ENCODE assay signal across 8 mouse cellular contexts in the genomic region with DNA sequence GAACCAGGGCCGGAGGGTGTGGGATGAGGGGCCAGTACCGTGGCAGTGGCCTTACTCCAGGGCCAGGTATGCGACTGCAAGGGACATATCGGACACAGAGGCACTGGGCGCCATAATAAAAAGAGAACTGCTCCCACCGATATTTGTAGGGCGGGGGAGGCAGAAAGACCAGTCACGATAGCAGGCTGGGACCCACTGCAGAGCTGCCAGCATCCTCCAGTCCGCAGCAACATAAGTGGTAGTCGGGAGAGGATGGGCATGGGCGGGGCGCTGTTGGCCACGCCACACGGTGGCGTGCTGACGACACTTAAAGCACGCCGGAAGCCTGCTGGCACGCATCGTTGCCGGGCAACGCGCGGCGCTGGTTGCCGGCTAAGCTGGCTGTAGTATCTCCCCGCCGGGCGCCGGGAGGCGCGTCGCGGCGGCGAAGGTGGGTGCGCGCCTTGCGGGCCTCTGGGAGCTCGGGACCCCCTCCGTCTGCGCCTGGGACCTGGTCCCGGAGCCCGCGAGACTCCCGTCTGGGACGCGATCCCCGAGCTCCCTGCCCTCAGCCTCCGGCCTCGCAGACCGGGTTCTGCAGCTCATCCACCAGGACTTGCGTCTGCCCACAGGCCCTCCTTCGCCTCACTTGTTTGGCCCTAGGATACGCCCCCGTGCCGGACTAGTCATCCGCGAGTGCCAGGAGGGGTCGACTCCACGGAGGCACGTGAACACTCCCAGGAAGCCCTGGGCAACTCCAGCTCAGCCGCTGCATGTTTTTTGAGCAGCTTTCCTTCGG. TPM values are rescaled to one million over a fixed set of nuclear protein-coding genes. Genes with fewer than 3 reads are reported as not detected.
DNase-seq lines count a peak whose midpoint lies in the region; ATAC-seq lines count a peak whose summit lies in the region.

A gene (plus strand): TSS at position 351 of the 778 bp plus-strand sequence.

- peak; percentile 95 for ATAC-seq in hindbrain, embryonic 16.5 days

- peak within 1 kb of the TSS; percentile 63 for H3K9ac ChIP-seq in hindbrain, embryonic 16.5 days (ENCODE audit: low read depth, low read length)

- peak within 1 kb of the TSS; percentile 88 for H3K4me2 ChIP-seq in hindbrain, embryonic 16.5 days (ENCODE audit: low read length)

- H3K9me3 ChIP-seq in hindbrain, embryonic 16.5 days (ENCODE audit: control insufficient read depth, low read length), result no peaks in the 10 kb centered on the region

- peak within 1 kb of the TSS; percentile 56 for H3K4me3 ChIP-seq in hindbrain, embryonic 16.5 days (ENCODE audit: low read length)
- peak within 1 kb of the TSS; percentile 44 for H3K4me3 ChIP-seq in macrophage (ENCODE audit: inconsistent target)

- WGBS in hindbrain, embryonic 16.5 days, result under 1% methylated on average over 64 of the region's 64 CpGs
- WGBS in macrophage (ENCODE audit: missing documents), result 3% methylated on average over 62 of the region's 64 CpGs

- peaks cover 17% of the 10 kb centered on the region for H3K4me1 ChIP-seq in hindbrain, embryonic 16.5 days (ENCODE audit: control insufficient read depth, insufficient read depth, low read depth, low read length)

- no peaks in the 10 kb centered on the region; the same call in 1 of the 2 replicates for H3K36me3 ChIP-seq in hindbrain, embryonic 16.5 days (ENCODE audit: control insufficient read depth, insufficient read depth, low read length)
- H3K36me3 ChIP-seq in macrophage (ENCODE audit: inconsistent target), result no peaks in the 10 kb centered on the region

- DNase-seq in R1 (ENCODE audit: low read depth, low spot score), result peak; percentile 93
- DNase-seq in cerebellum, postnatal 25 days, result peak; percentile 95 to 97
- peak; percentile 87 to 95 for DNase-seq in frontal cortex, postnatal 36 days (ENCODE audit: low spot score in 2 of 2)
- peak; percentile 91 to 95 for DNase-seq in left cerebral cortex, adult 18-20 months (ENCODE audit: low spot score in 2 of 2)
- DNase-seq in right cerebral cortex, adult 18-20 months, result peak; percentile 95
- peak; percentile 66 for DNase-seq in urinary bladder, postnatal 10 days (ENCODE audit: low spot score)

- H3K79me2 ChIP-seq in macrophage (ENCODE audit: inconsistent target), result no peaks in the 10 kb centered on the region

- peak within 1 kb of the TSS; percentile 83 for H3K27ac ChIP-seq in hindbrain, embryonic 16.5 days (ENCODE audit: low read depth, low read length)
- H3K27ac ChIP-seq in macrophage, result no peak within 1 kb of the TSS

- no peaks in the 10 kb centered on the region for H3K27me3 ChIP-seq in hindbrain, embryonic 16.5 days (replicated peaks; ENCODE audit: control insufficient read depth, insufficient read depth, low read length)

RNA-seq across cellular contexts. Expression of the gene that starts here (rescaled TPM):
- polyA plus RNA-seq in hindbrain, embryonic 16.5 days (2015; fragmentation: Nextera tagmentation; extraction: Ambion mirVana), result 21.7 and 24.2 TPM in 2 replicates
- 10 to 100 TPM; 19.6 to 22.1 TPM for total RNA-seq in left cerebral cortex, adult 18-20 months (2021)
- total RNA-seq in macrophage (2018; cell fraction: chromatin; rRNA removed), result 1 to 10 TPM in 20 of 26 experiments, under 1 TPM in 6; 0.48 to 6.2 (median 2.3) TPM
- 1 to 10 TPM; 2.4 to 6.4 (median 3.8) TPM for total RNA-seq in macrophage (2018; cell fraction: cytosol; rRNA removed)
- 1 to 10 TPM; 1.8 to 5.3 (median 2.9) TPM for total RNA-seq in macrophage (2018; cell fraction: nucleus; rRNA removed)
- 1.9 to 4.4 TPM (median 4.2 TPM) in 3 replicates for polyA plus RNA-seq in macrophage (2018)
